Mouse (Mus musculus) small intestine, adult 2 months (tissue): ENCODE measurements around the gene Txndc2.

ENCODE experiments used
- CTCF ChIP-seq: fragments of 200-500 bp; IDR thresholded peaks from 2 replicates; pipeline ENCODE4 v1.5.1; 2012; ENCODE audit warnings: low read depth, mild to moderate bottlenecking, control low read depth, inconsistent platforms, low read length, moderate library complexity, mixed read lengths; ENCODE audit not compliant: insufficient replicate concordance, insufficient read length; ENCODE audit errors: extremely low read depth
- POLR2A ChIP-seq: fragments of 200-500 bp; IDR thresholded peaks from 2 replicates; pipeline ENCODE4 v1.6.1; 2012; ENCODE audit warnings: low read depth, mild to moderate bottlenecking, control low read depth, inconsistent platforms, low read length, moderate library complexity

GRCm38 (mm10) chr17:65650598-65650997, 8.6 kb upstream of the Txndc2 start:
- TF ChIP-seq POLR2A (no peak), CTCF (no peak)
